Mouse (Mus musculus): ENCODE measurements around the gene Nfe2. TPM values are rescaled to one million over a fixed set of nuclear protein-coding genes. Genes with fewer than 3 reads are reported as not detected.

Gene Nfe2
- total and polyA plus RNA-seq, 3 experiments: 0.14 TPM; not detected in 2

- no peak for DNase-seq (ENCODE audit: extremely low read depth)
- H3K9me3 ChIP-seq (replicated peaks; ENCODE audit: low read length): no peaks in the 10 kb centered on the region
- in situ Hi-C loops (cut with MboI; ENCODE audit: low pct_ligation_motif_present, low pct_unique_long_range_greater_than_20kb, low sequenced_read_pairs): no loop called here
- H3K36me3 ChIP-seq (replicated peaks in 1 of 2; ENCODE audit: control insufficient read depth in 1 of 2, insufficient read depth in 1 of 2, low read length in 1 of 2): peaks cover 58 to 79% of the 10 kb centered on the region in 2 experiments
- no peak overlapping the region for H3K9ac ChIP-seq (ENCODE audit: insufficient read depth, low read depth)
- peaks cover 0 to 23% of the 10 kb centered on the region in 2 experiments; a peak in 2 of 4 replicates for H3K4me1 ChIP-seq (ENCODE audit: control insufficient read depth in 1 of 2, insufficient read depth in 2 of 2)
- no peak for TF ChIP-seq RCOR1 (conservative IDR thresholded peaks at IDR 0.05; ENCODE audit: low read depth, low read length)
- peak; percentile 52; the same call in 1 of the 2 replicates for TF ChIP-seq POLR2A (IDR thresholded peaks at IDR 0.05; ENCODE audit: low read depth, low read length)
- 0 out of 2 replicates have a peak, but pooled peaks have one; percentile 72 for TF ChIP-seq CHD1 (IDR thresholded peaks at IDR 0.05; ENCODE audit: low read depth, low read length)
- no peak for TF ChIP-seq MXI1 (IDR thresholded peaks at IDR 0.05; ENCODE audit: low read depth, low read length)
- peak; percentile 33; the same call in 1 of the 2 replicates for TF ChIP-seq CHD2 (IDR thresholded peaks at IDR 0.05; ENCODE audit: low read length)
- TF ChIP-seq ZMIZ1 (IDR thresholded peaks at IDR 0.05; ENCODE audit: low read depth, low read length): peak; percentile 89
- 0 out of 2 replicates have a peak, but pooled peaks have one; percentile 35 for TF ChIP-seq NELFE (IDR thresholded peaks at IDR 0.05; ENCODE audit: low read depth, low read length)
- TF ChIP-seq RAD21 (IDR thresholded peaks at IDR 0.05; ENCODE audit: low read depth, low read length): no peak
- peak; percentile 43; the same call in 1 of the 2 replicates for TF ChIP-seq SIN3A (IDR thresholded peaks at IDR 0.05; ENCODE audit: low read length)
- TF ChIP-seq POLR2AphosphoS2 (IDR thresholded peaks at IDR 0.05; ENCODE audit: low read depth, low read length): peak; percentile 88; the same call in 1 of the 2 replicates
- dilution Hi-C loops (cut with MboI; ENCODE audit: extremely low pct_ligation_motif_present, extremely low pct_unique_long_range_greater_than_20kb, low sequenced_read_pairs): no loop called here
- H3K79me2 ChIP-seq (replicated peaks; ENCODE audit: control insufficient read depth, extremely low read depth, insufficient read depth, poor library complexity, severe bottlenecking): peaks cover 44% of the 10 kb centered on the region
- H3K27ac ChIP-seq (ENCODE audit: insufficient read depth, low read depth): no peak overlapping the region
- H3K4me3 ChIP-seq (replicated peaks in 1 of 3; ENCODE audit: low read depth in 2 of 3, low read length in 2 of 3, poor library complexity in 1 of 3): no peak overlapping the region
- no peaks in the 10 kb centered on the region for H3K27me3 ChIP-seq (replicated peaks)
- H3K4me2 ChIP-seq (ENCODE audit: insufficient read depth, low read depth, poor library complexity, severe bottlenecking): no peak overlapping the region
These were observed 12.6 kb downstream of the Nfe2 start for GRCm38 (mm10) chr15:103245616-103246015.

DNA sequence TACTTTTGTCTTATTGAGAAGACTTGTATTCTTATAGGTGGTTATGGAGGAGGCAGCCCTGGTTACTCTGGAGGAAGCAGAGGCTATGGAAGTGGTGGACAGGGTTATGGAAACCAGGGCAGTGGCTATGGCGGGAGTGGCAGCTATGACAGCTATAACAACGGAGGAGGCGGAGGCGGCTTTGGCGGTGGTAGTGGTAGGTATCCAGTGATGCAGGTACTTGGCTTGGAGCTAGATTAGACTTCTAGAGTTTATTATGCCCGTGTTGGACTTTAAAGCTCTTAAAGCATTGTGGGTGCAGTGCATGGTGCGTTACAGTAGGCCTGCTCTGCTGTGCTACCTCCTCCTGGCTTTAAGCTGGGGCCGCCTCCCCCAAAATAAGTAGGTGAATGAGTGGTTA, 15.3 kb downstream of the Nfe2 start:
- Histone ChIP-seq H3K4me1 (ENCODE audit: control insufficient read depth in 1 of 2, insufficient read depth in 2 of 2) (peaks cover 0 to 23% of the 10 kb centered on the region in 2 experiments; a peak in 2 of 4 replicates), H3K27me3 (replicated peaks) (no peaks in the 10 kb centered on the region), H3K27ac (ENCODE audit: insufficient read depth, low read depth) (no peak overlapping the region), H3K9ac (ENCODE audit: insufficient read depth, low read depth) (peak overlapping the region; percentile 96), H3K9me3 (replicated peaks; ENCODE audit: low read length) (no peaks in the 10 kb centered on the region), H3K36me3 (replicated peaks in 1 of 2; ENCODE audit: control insufficient read depth in 1 of 2, insufficient read depth in 1 of 2, low read length in 1 of 2) (peaks cover 48 to 62% of the 10 kb centered on the region in 2 experiments), H3K79me2 (replicated peaks; ENCODE audit: control insufficient read depth, extremely low read depth, insufficient read depth, poor library complexity, severe bottlenecking) (peaks cover 53% of the 10 kb centered on the region), H3K4me3 (replicated peaks in 1 of 3; ENCODE audit: low read depth in 2 of 3, low read length in 2 of 3, poor library complexity in 1 of 3) (peak overlapping the region; percentile 59 to 77 (median 74)), H3K4me2 (ENCODE audit: insufficient read depth, low read depth, poor library complexity, severe bottlenecking) (peak overlapping the region; percentile 97)
- no peak for DNase-seq (ENCODE audit: extremely low read depth)
- in situ Hi-C loops (cut with MboI; ENCODE audit: low pct_ligation_motif_present, low pct_unique_long_range_greater_than_20kb, low sequenced_read_pairs): no loop called here
- TF ChIP-seq ELF1 (IDR thresholded peaks at IDR 0.05; ENCODE audit: low read depth, low read length): no peak
- TF ChIP-seq PAX5 (IDR thresholded peaks at IDR 0.05; ENCODE audit: low read length): no peak
- no peak for TF ChIP-seq CHD2 (IDR thresholded peaks at IDR 0.05; ENCODE audit: low read length)
- TF ChIP-seq NELFE (IDR thresholded peaks at IDR 0.05; ENCODE audit: low read depth, low read length): no peak
- no peak for TF ChIP-seq RCOR1 (conservative IDR thresholded peaks at IDR 0.05; ENCODE audit: low read depth, low read length)
- TF ChIP-seq POLR2AphosphoS2 (IDR thresholded peaks at IDR 0.05; ENCODE audit: low read depth, low read length): peak; percentile 13; the same call in 1 of the 2 replicates
- TF ChIP-seq POLR2A (IDR thresholded peaks at IDR 0.05; ENCODE audit: low read depth, low read length): peak; percentile 17; the same call in 1 of the 2 replicates
- TF ChIP-seq MEF2A (IDR thresholded peaks at IDR 0.05; ENCODE audit: borderline replicate concordance, low read depth, low read length): no peak
- 0 out of 2 replicates have a peak, but pooled peaks have one; percentile 32 for TF ChIP-seq MXI1 (IDR thresholded peaks at IDR 0.05; ENCODE audit: low read depth, low read length)
- no peak for TF ChIP-seq MAX (IDR thresholded peaks at IDR 0.05; ENCODE audit: low read length)
- TF ChIP-seq SMC3 (IDR thresholded peaks at IDR 0.05; ENCODE audit: low read depth, low read length): no peak
- TF ChIP-seq BHLHE40 (IDR thresholded peaks at IDR 0.05; ENCODE audit: low read depth, low read length): no peak
- dilution Hi-C loops (cut with MboI; ENCODE audit: extremely low pct_ligation_motif_present, extremely low pct_unique_long_range_greater_than_20kb, low sequenced_read_pairs): no loop called here

All from CH12.LX (cell line).